Mouse (Mus musculus) ES-E14 (cell line): ENCODE data around the gene E2f7. TPM values are rescaled to one million over a fixed set of nuclear protein-coding genes. Genes with fewer than 3 reads are reported as not detected.

Experiments
- total RNA-seq: library from RNA; depleted of rRNA; stranded (reverse); fragments of 300-350 nt; gene quantifications from 2 replicates; pipeline ENCODE4 v1.2.3, GENCODE M21; 2012; rRNA removed

E2f7 gene
- total RNA-seq, 1 experiment: 15.6 TPM

Other genes with a start within 250 kb of the E2f7 start
- gene Csrp2, start 174.3 kb downstream of the E2f7 start, total RNA-seq: 252 and 292 TPM in 2 replicates